Mouse (Mus musculus) myocyte (in vitro differentiated cells): ENCODE data around the gene Med13. TPM values are rescaled to one million over a fixed set of nuclear protein-coding genes. Genes with fewer than 3 reads are reported as not detected.

Experiments
- H3K27me3 ChIP-seq: one replicate; pipeline ENCODE4 v1.6.1; 2011; ENCODE audit not compliant: control insufficient read depth, insufficient read depth, insufficient read length
- H3K36me3 ChIP-seq: one replicate; pipeline ENCODE4 v1.6.1; 2011; ENCODE audit not compliant: control insufficient read depth, insufficient read depth
- H3K4me2 ChIP-seq: one replicate; pipeline ENCODE4 v1.6.1; 2011; ENCODE audit warnings: low read depth, control low read depth
- H3K4me3 ChIP-seq: one replicate; pipeline ENCODE4 v1.5.1; 2011; ENCODE audit warnings: mild to moderate bottlenecking, control low read depth, moderate library complexity
- H3K79me2 ChIP-seq: one replicate; pipeline ENCODE4 v1.6.1; 2011; ENCODE audit not compliant: control insufficient read depth, insufficient read depth
- H3ac ChIP-seq: one replicate; pipeline ENCODE4 v1.6.1; 2011; ENCODE audit not compliant: control insufficient read depth, insufficient read length
- CEBPB ChIP-seq: IDR thresholded peaks from 2 replicates; pipeline ENCODE4 v1.6.1; 2011; ENCODE audit warnings: mild to moderate bottlenecking, moderate library complexity; ENCODE audit not compliant: poor library complexity, insufficient read depth, severe bottlenecking
- E2F4 ChIP-seq: IDR thresholded peaks from one replicate; pipeline ENCODE4 v1.6.1; 2011; ENCODE audit warnings: mild to moderate bottlenecking, control low read depth, moderate library complexity; ENCODE audit not compliant: insufficient read depth
- MAX ChIP-seq: IDR thresholded peaks from one replicate; pipeline ENCODE4 v1.6.1; 2011; ENCODE audit warnings: low read depth, mild to moderate bottlenecking, control low read depth
- MYOD1 ChIP-seq, 3 experiments: IDR thresholded peaks; one replicate each; pipeline ENCODE4 v1.6.1; 2011; ENCODE audit warnings: control low read depth in 2 of 3, low read depth in 2 of 3, mild to moderate bottlenecking in 2 of 3, moderate library complexity in 1 of 3; ENCODE audit not compliant: insufficient read length in 2 of 3, control insufficient read depth in 1 of 3
- MYOG ChIP-seq, 3 experiments: IDR thresholded peaks; one replicate each; pipeline ENCODE4 v1.6.1; 2011; ENCODE audit warnings: control low read depth in 2 of 3, low read depth in 2 of 3, mild to moderate bottlenecking in 2 of 3; ENCODE audit not compliant: insufficient read length in 2 of 3, control insufficient read depth in 1 of 3, insufficient read depth in 1 of 3
- POLR2A ChIP-seq: IDR thresholded peaks from one replicate; pipeline ENCODE4 v1.6.1; 2011; ENCODE audit warnings: low read depth, mild to moderate bottlenecking, control low read depth, moderate library complexity; ENCODE audit not compliant: insufficient read length
- POLR2AphosphoS2 ChIP-seq: IDR thresholded peaks from one replicate; pipeline ENCODE4 v1.6.1; 2011; ENCODE audit warnings: low read depth, control low read depth; ENCODE audit not compliant: insufficient read length
- REST ChIP-seq: IDR thresholded peaks from one replicate; pipeline ENCODE4 v1.6.1; 2011; ENCODE audit warnings: mild to moderate bottlenecking, control low read depth, moderate library complexity; ENCODE audit not compliant: insufficient read depth, insufficient read length
- SRF ChIP-seq: IDR thresholded peaks from one replicate; pipeline ENCODE4 v1.6.1; 2011; ENCODE audit warnings: low read depth; ENCODE audit not compliant: control insufficient read depth, insufficient read length
- TCF12 ChIP-seq: IDR thresholded peaks from one replicate; pipeline ENCODE4 v1.6.1; 2011; ENCODE audit warnings: mild to moderate bottlenecking, control low read depth; ENCODE audit not compliant: poor library complexity, insufficient read depth, severe bottlenecking
- TCF3 ChIP-seq: IDR thresholded peaks from one replicate; pipeline ENCODE4 v1.6.1; 2011; ENCODE audit warnings: low read depth, control low read depth; ENCODE audit not compliant: insufficient read length
- USF1 ChIP-seq: IDR thresholded peaks from one replicate; pipeline ENCODE4 v1.6.1; 2011; ENCODE audit warnings: low read depth, mild to moderate bottlenecking, control low read depth, moderate library complexity
- polyA plus RNA-seq: library from polyadenylated mRNA; unstranded; fragments of >200 nt; fragmentation: generic; extraction: Trizol; gene quantifications from one replicate; pipeline ENCODE4 v1.2.1, GENCODE M21; 2012; ENCODE audit warnings: missing spikeins

Gene Med13
- polyA plus RNA-seq, 1 experiment, result 6.2 TPM

GRCm38 (mm10) chr11:86389506-86389905, 32.1 kb upstream of the Med13 start:
- H3K27me3 ChIP-seq, result no peaks in the 10 kb centered on the region
- no peak overlapping the region for H3K4me2 ChIP-seq
- no peaks in the 10 kb centered on the region for H3K79me2 ChIP-seq
- H3K36me3 ChIP-seq, result no peaks in the 10 kb centered on the region
- TF ChIP-seq SRF, result no peak
- H3ac ChIP-seq, result no peak overlapping the region
- H3K4me3 ChIP-seq, result no peak overlapping the region

- no peaks in the 10 kb centered on the region for H3K36me3 ChIP-seq
- H3K79me2 ChIP-seq, result no peaks in the 10 kb centered on the region
- H3K4me2 ChIP-seq, result no peak overlapping the region
- H3K27me3 ChIP-seq, result no peaks in the 10 kb centered on the region
- H3K4me3 ChIP-seq, result no peak overlapping the region
- no peak overlapping the region for H3ac ChIP-seq
- TF ChIP-seq POLR2A (no peak), REST (no peak), POLR2AphosphoS2 (no peak)
Measured at GRCm38 (mm10) chr11:86388821-86389480, 31.5 kb upstream of the Med13 start.

DNA sequence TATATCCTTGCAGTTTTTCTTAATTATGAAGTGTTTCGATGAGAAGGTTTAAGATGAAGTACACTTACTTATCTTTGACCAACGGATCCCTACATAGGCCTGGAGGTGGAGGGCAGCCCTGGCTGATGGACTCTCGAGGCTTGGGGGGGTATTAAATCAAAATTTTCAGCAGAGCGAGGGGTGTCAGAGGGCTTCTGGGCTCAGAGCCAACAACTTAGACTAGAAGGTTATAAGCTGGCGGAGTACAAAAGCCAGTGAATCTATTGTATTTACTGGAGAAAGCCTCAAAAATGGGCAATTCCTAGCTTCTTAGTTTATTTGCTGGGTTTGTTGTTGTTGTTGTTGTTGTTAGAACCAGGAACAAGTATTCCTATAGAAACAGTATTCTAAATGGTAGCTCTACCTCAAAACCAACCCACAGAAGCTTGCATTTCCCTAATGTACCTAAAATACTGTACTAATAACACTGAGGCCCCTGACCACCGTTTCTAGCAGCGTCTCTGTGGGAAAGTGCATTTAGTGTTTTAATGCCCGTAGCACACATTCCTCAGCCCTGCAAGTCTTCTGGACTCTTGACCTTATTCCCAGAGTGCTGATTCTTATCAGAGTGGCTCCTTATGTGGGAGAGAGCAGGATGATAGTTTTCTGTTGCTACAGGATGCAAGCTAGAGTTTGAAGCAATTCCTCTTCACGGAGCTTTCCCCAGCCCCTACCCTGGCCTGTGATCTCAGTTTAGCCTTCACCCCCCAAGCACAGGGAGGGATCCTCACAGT, 29.9 kb upstream of the Med13 start:
- no peak for TF ChIP-seq TCF12
- TF ChIP-seq USF1, result no peak
- no peak for TF ChIP-seq MYOD1 (IDR thresholded peaks at IDR 0.05; ENCODE audit: control insufficient read depth in 1 of 3, insufficient read length in 2 of 3, low read depth in 2 of 3)
- TF ChIP-seq E2F4, result no peak
- Histone ChIP-seq H3K4me3 (no peak overlapping the region), H3K79me2 (no peaks in the 10 kb centered on the region), H3K27me3 (no peaks in the 10 kb centered on the region), H3ac (no peak overlapping the region), H3K4me2 (no peak overlapping the region), H3K36me3 (no peaks in the 10 kb centered on the region)

DNA sequence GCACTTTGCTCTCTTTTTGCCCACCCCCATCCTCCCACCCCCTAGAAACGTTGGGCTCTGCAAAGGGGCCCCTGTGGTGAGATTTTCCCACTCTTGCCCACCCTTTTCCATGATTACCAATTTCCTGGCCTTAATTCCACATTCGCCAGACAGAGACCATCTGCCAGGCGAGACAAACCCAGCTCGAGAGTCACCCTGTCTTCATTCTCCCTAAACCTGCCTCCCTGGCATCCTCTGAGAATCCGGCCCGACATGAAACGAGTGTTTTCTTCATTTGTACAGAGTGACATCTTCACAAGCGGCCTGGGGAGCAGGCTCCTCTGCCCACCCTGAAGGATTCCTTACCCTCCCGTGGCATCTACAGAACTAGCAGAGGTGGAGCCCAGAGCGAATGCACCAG, 29.2 kb upstream of the Med13 start:
- TF ChIP-seq POLR2A (no peak), USF1 (no peak), REST (no peak), CEBPB (no peak), MYOG (IDR thresholded peaks at IDR 0.05; ENCODE audit: control insufficient read depth in 1 of 3, insufficient read depth in 1 of 3, insufficient read length in 2 of 3, low read depth in 2 of 3) (no peak), MYOD1 (IDR thresholded peaks at IDR 0.05; ENCODE audit: control insufficient read depth in 1 of 3, insufficient read length in 2 of 3, low read depth in 2 of 3) (no peak), E2F4 (no peak), TCF3 (no peak), POLR2AphosphoS2 (no peak), MAX (no peak), SRF (no peak), TCF12 (no peak)
- H3K36me3 ChIP-seq, result no peaks in the 10 kb centered on the region
- H3ac ChIP-seq, result no peak overlapping the region
- H3K4me2 ChIP-seq, result no peak overlapping the region
- H3K4me3 ChIP-seq, result no peak overlapping the region
- no peaks in the 10 kb centered on the region for H3K27me3 ChIP-seq
- H3K79me2 ChIP-seq, result no peaks in the 10 kb centered on the region

DNA sequence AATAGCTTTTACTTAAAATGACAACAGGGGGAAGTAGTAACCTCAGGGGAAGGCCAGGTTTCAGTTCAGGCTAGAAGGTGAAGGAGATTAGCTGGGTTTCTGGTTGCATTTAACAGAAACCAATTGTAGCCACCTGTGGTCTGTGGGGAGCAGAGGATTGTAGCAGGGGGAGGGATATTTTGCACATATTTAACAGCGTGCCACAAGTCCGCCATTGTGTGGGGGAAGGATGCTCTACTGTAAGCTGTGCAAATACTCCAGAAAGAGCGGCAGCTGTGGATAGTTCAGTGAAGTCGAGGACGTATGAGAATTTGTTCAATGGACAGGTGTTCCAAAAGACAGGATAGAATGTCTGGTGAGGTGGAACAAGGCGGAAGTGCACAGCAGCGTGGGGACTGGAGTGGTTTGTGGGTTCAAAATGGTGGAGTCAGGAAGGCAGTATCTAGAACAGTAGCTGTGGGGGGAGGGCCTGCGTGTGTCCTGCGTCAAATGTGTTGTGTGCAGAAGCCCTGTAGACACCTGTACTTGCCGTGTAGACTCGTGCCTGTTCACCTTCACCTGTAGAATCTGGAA, 28.4 kb upstream of the Med13 start:
- H3K79me2 ChIP-seq, result no peaks in the 10 kb centered on the region
- TF ChIP-seq MYOG (IDR thresholded peaks at IDR 0.05; ENCODE audit: control insufficient read depth in 1 of 3, insufficient read depth in 1 of 3, insufficient read length in 2 of 3, low read depth in 2 of 3) (no peak), POLR2AphosphoS2 (no peak)
- H3K4me2 ChIP-seq, result no peak overlapping the region

GRCm38 (mm10) chr11:86384141-86384540, 26.7 kb upstream of the Med13 start:
- H3K36me3 ChIP-seq, result no peaks in the 10 kb centered on the region
- no peaks in the 10 kb centered on the region for H3K79me2 ChIP-seq
- no peaks in the 10 kb centered on the region for H3K27me3 ChIP-seq
- H3K4me3 ChIP-seq, result no peak overlapping the region
- no peak overlapping the region for H3K4me2 ChIP-seq
- no peak for TF ChIP-seq SRF
- no peak for TF ChIP-seq MAX
- no peak for TF ChIP-seq MYOD1 (IDR thresholded peaks at IDR 0.05; ENCODE audit: control insufficient read depth in 1 of 3, insufficient read length in 2 of 3, low read depth in 2 of 3)
- no peak for TF ChIP-seq POLR2AphosphoS2
- TF ChIP-seq TCF3, result no peak
- no peak for TF ChIP-seq REST
- H3ac ChIP-seq, result no peak overlapping the region

More for the DNA sequence above, 28.4 kb upstream of the Med13 start:
- no peak overlapping the region for H3K4me3 ChIP-seq
- H3K36me3 ChIP-seq, result no peaks in the 10 kb centered on the region
- H3K27me3 ChIP-seq, result no peaks in the 10 kb centered on the region
- H3ac ChIP-seq, result no peak overlapping the region
